Mouse (Mus musculus) c-Kit-positive CD71-positive TER-119-negative erythroid progenitor cells, embryonic 14.5 days (primary cell): ENCODE results near the gene Rhcg.

Experiments used
- DNase-seq: peaks from one replicate; pipeline ENCODE4 v3.0.0-alpha.2; 2013; ENCODE audit warnings: low read depth

Gene Rhcg

DNA sequence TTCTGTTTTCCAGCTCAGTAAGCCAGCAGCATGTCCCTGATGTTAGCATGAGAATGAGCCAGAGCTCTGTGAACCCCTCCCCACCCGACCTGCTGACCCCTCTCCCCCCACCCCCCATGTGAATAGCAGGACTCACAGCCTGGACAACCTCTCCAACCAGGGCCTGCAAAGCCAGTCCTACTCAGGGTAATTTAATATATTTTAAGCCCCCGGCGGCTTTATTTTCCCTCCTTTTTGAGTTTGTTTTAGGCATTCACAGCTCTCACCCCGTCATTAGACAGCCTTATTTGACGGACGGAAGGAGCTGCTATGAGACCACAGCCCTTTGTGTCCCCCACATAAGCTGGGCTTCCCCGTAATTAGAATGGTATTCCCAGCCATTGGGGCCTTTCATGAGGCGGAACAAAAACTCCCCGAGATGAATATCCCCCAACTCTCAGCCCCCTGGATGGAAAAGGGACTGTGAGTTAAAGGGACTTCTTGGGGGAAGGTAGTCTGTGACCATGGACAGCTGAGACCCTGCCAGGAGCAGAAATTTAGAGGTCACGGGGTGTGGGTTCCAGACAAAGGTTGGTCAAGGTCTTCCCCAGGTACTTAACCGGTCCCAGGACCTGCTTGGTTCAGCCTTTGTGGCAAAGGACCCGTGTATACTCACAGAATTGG lies 68.4 kb downstream of the Rhcg start:
- no peak for DNase-seq

DNA sequence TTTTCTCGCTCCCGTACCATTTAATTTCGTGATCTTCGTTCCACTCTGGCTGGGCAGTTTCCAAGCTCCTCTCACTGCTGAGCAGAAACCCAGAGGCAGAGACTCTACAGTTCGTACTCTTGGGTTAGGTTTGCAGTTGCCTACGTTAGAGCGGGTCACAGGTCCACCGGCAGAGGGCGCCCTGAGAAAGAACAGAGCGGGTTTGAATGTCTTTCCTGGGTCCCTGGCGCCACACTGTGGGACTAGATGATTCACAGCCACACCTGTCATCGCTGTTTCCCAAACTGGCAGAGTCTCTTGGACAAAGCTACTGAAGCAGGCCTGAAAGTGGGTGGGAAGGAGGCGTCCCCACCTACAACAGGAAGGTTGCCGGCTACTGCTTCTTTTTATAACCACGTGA lies 70.4 kb downstream of the Rhcg start:
- DNase-seq: peak; percentile 32

- no peak for DNase-seq
Measured at GRCm38 (mm10) chr7:79545066-79545400, 72.4 kb downstream of the Rhcg start.

GRCm38 (mm10) chr7:79544281-79545065 lies 73.0 kb downstream of the Rhcg start:
- DNase-seq: no peak
